Comparison of ENCODE assay signal across 9 mouse cellular contexts in genomic region chr7:84604501-84604900, GRCm38 (mm10). TPM values are rescaled to one million over a fixed set of nuclear protein-coding genes. Genes with fewer than 3 reads are reported as not detected.
DNase-seq lines count a peak whose midpoint lies in the region; ATAC-seq lines count a peak whose summit lies in the region.
"Had no signal": no experiment of that assay in that cellular context is flagged by ENCODE, and none has a peak within 500 bp of the region (broad histone marks: within the 10 kb centered on the region; RNA-seq: fewer than 3 reads in every experiment).

No protein-coding gene starts in this region.

- H3K27me3 ChIP-seq in kidney, embryonic 14.5 days (ENCODE audit: control insufficient read depth, insufficient read depth, low read length), result no peaks in the 10 kb centered on the region
- no peaks in the 10 kb centered on the region for H3K27me3 ChIP-seq in kidney, embryonic 16.5 days (ENCODE audit: insufficient read depth, low read length)
- H3K27me3 ChIP-seq in megakaryocyte, embryonic 14.5 days (replicated peaks), result no peaks in the 10 kb centered on the region
- H3K27me3 ChIP-seq: embryonic facial prominence, embryonic 12.5 days had no signal

- peak; percentile 88 for DNase-seq in kidney, adult 11 months
- peak; percentile 73 for DNase-seq in fat pad, adult 2 months (ENCODE audit: extremely low read depth, low read depth, low spot score)
- no peak for DNase-seq in MN1 (ENCODE audit: low spot score)
- no peak for DNase-seq in right cerebral cortex, postnatal 4 days
- no peak for DNase-seq in ovary, postnatal 10 days (ENCODE audit: low spot score)

- no peaks in the 10 kb centered on the region for H3K4me1 ChIP-seq in kidney, embryonic 14.5 days (ENCODE audit: control insufficient read depth, insufficient read depth, low read length)
- H3K4me1 ChIP-seq in kidney, embryonic 16.5 days (ENCODE audit: insufficient read depth, low read length), result peaks cover 12% of the 10 kb centered on the region
- H3K4me1 ChIP-seq in megakaryocyte, embryonic 14.5 days, result peaks cover 20% of the 10 kb centered on the region

- no peaks in the 10 kb centered on the region for H3K36me3 ChIP-seq in kidney, embryonic 14.5 days (ENCODE audit: control insufficient read depth, insufficient read depth, low read length)
- H3K36me3 ChIP-seq in kidney, embryonic 16.5 days (ENCODE audit: insufficient read depth, low read length), result no peaks in the 10 kb centered on the region
- peaks cover 2% of the 10 kb centered on the region for H3K36me3 ChIP-seq in megakaryocyte, embryonic 14.5 days (replicated peaks; ENCODE audit: low read length)
- H3K36me3 ChIP-seq: embryonic facial prominence, embryonic 12.5 days had no signal

- no peak overlapping the region for H3K9ac ChIP-seq in kidney, embryonic 14.5 days (ENCODE audit: low read depth, low read length)
- no peak overlapping the region for H3K9ac ChIP-seq in kidney, embryonic 16.5 days (replicated peaks; ENCODE audit: low read length)
- H3K9ac ChIP-seq: embryonic facial prominence, embryonic 12.5 days had no signal

- H3K4me2 ChIP-seq in kidney, embryonic 14.5 days (replicated peaks; ENCODE audit: low read depth, low read length), result no peak overlapping the region
- 0 out of 2 replicates have a peak overlapping the region, but pooled peaks have one; percentile 98 for H3K4me2 ChIP-seq in kidney, embryonic 16.5 days (replicated peaks; ENCODE audit: low read depth, low read length)

- no peak overlapping the region for H3K27ac ChIP-seq in kidney, embryonic 14.5 days (ENCODE audit: low read depth, low read length)
- no peak overlapping the region for H3K27ac ChIP-seq in kidney, embryonic 16.5 days (ENCODE audit: low read length)
- H3K27ac ChIP-seq: embryonic facial prominence, embryonic 12.5 days had no signal

- H3K9me3 ChIP-seq in kidney, embryonic 14.5 days (ENCODE audit: control insufficient read depth, low read length), result no peaks in the 10 kb centered on the region
- no peaks in the 10 kb centered on the region for H3K9me3 ChIP-seq in kidney, embryonic 16.5 days (ENCODE audit: low read length)
- H3K9me3 ChIP-seq in megakaryocyte, embryonic 14.5 days, result no peaks in the 10 kb centered on the region
- H3K9me3 ChIP-seq: embryonic facial prominence, embryonic 12.5 days had no signal

- H3K4me3 ChIP-seq in kidney, embryonic 14.5 days (ENCODE audit: low read length), result no peak overlapping the region
- no peak overlapping the region for H3K4me3 ChIP-seq in kidney, embryonic 16.5 days (ENCODE audit: low read length)
- peak overlapping the region; percentile 60 for H3K4me3 ChIP-seq in megakaryocyte, embryonic 14.5 days (replicated peaks)

- no peak for ATAC-seq in kidney, embryonic 14.5 days (ENCODE audit: low FRiP score, low TSS enrichment)
- no peak for ATAC-seq in kidney, embryonic 16.5 days (ENCODE audit: low FRiP score, low TSS enrichment)

- WGBS in kidney, embryonic 14.5 days, result 57% methylated on average over 3 of the region's 3 CpGs
- 44% methylated on average over 3 of the region's 3 CpGs for WGBS in kidney, embryonic 16.5 days

RNA-seq across cellular contexts. Expression of gene Fah, which starts 2.0 kb away (rescaled TPM):
- 2.7 and 3.8 TPM in 2 replicates for polyA plus RNA-seq in kidney, embryonic 14.5 days (2014; fragmentation: Nextera tagmentation; extraction: Ambion mirVana)
- 14.9 and 17.7 TPM in 2 replicates for polyA plus RNA-seq in kidney, embryonic 16.5 days (2015; fragmentation: Nextera tagmentation; extraction: Ambion mirVana)
- 4.0 and 10.3 TPM in 2 replicates for polyA plus RNA-seq in megakaryocyte, embryonic 14.5 days (2012; ENCODE audit: insufficient read depth, low replicate concordance)

Comparison
In these comparisons a context has a peak if more than half of its experiments do, and no peak if none do; other contexts are left out.
1. DNase-seq: peak in kidney, adult 11 months (single experiment) and fat pad, adult 2 months (single experiment); none in MN1 (single experiment), right cerebral cortex, postnatal 4 days (single experiment) and ovary, postnatal 10 days (single experiment).